Mouse (Mus musculus): ENCODE measurements around the gene Zdhhc9. TPM values are rescaled to one million over a fixed set of nuclear protein-coding genes. Genes with fewer than 3 reads are reported as not detected.
"Not testable (repeated sequence)": the region's sequence is repeated elsewhere in the genome, so short reads cannot be mapped to it uniquely, and the experiment has no call there.

Gene Zdhhc9
- polyA plus RNA-seq, 1 experiment from 2014 or later = 7.1 TPM

- H3K36me3 ChIP-seq (ENCODE audit: control insufficient read depth, insufficient read depth, low read length); H3K4me2 ChIP-seq (replicated peaks; ENCODE audit: low read depth, low read length); H3K4me3 ChIP-seq (ENCODE audit: low read depth, low read length); DNase-seq (ENCODE audit: low spot score); H3K27ac ChIP-seq (ENCODE audit: low read depth, low read length); ATAC-seq (ENCODE audit: low FRiP score); H3K27me3 ChIP-seq (ENCODE audit: control insufficient read depth, insufficient read depth, low read length); H3K9ac ChIP-seq (ENCODE audit: low read depth, low read length); H3K4me1 ChIP-seq (replicated peaks; ENCODE audit: control insufficient read depth, insufficient read depth, low read length); H3K9me3 ChIP-seq (ENCODE audit: control insufficient read depth, low read length): not testable (repeated sequence)
- WGBS = 80% methylated on average over 2 of the region's 4 CpGs
Observed at GRCm38 (mm10) chrX:48209746-48210145, 1.1 kb upstream of the Zdhhc9 start.

- peak; percentile 86 for ATAC-seq (ENCODE audit: low FRiP score)
- 13% methylated on average over 24 of the region's 36 CpGs for WGBS
- no peak overlapping the region for H3K27ac ChIP-seq (ENCODE audit: low read depth, low read length)
Observed at GRCm38 (mm10) chrX:48207761-48208487, 754 bp downstream of the Zdhhc9 start.

GRCm38 (mm10) chrX:48204469-48204868 lies 4.2 kb downstream of the Zdhhc9 start:
- Histone ChIP-seq H3K4me1 (replicated peaks; ENCODE audit: control insufficient read depth, insufficient read depth, low read length) (no peaks in the 10 kb centered on the region), H3K4me2 (replicated peaks; ENCODE audit: low read depth, low read length) (no peak overlapping the region), H3K27me3 (ENCODE audit: control insufficient read depth, insufficient read depth, low read length) (no peaks in the 10 kb centered on the region), H3K9me3 (ENCODE audit: control insufficient read depth, low read length) (no peaks in the 10 kb centered on the region), H3K4me3 (ENCODE audit: low read depth, low read length) (no peak overlapping the region), H3K27ac (ENCODE audit: low read depth, low read length) (no peak overlapping the region), H3K36me3 (ENCODE audit: control insufficient read depth, insufficient read depth, low read length) (no peaks in the 10 kb centered on the region), H3K9ac (ENCODE audit: low read depth, low read length) (no peak overlapping the region)
- ATAC-seq (ENCODE audit: low FRiP score) (no peak), DNase-seq (ENCODE audit: low spot score) (no peak)
- WGBS = 81% methylated on average over 6 of the region's 6 CpGs

More at GRCm38 (mm10) chrX:48207761-48208487, 754 bp downstream of the Zdhhc9 start:
- Histone ChIP-seq H3K4me2 (replicated peaks; ENCODE audit: low read depth, low read length) (peak overlapping the region; percentile 53), H3K27me3 (ENCODE audit: control insufficient read depth, insufficient read depth, low read length) (no peaks in the 10 kb centered on the region), H3K9me3 (ENCODE audit: control insufficient read depth, low read length) (no peaks in the 10 kb centered on the region), H3K4me1 (replicated peaks; ENCODE audit: control insufficient read depth, insufficient read depth, low read length) (no peaks in the 10 kb centered on the region), H3K9ac (ENCODE audit: low read depth, low read length) (peak overlapping the region; percentile 50), H3K36me3 (ENCODE audit: control insufficient read depth, insufficient read depth, low read length) (no peaks in the 10 kb centered on the region), H3K4me3 (ENCODE audit: low read depth, low read length) (peak overlapping the region; percentile 70)
- peak; percentile 52 for DNase-seq (ENCODE audit: low spot score)

GRCm38 (mm10) chrX:48203763-48204162 lies 4.9 kb downstream of the Zdhhc9 start:
- Histone ChIP-seq H3K4me2 (replicated peaks; ENCODE audit: low read depth, low read length) (no peak overlapping the region), H3K27ac (ENCODE audit: low read depth, low read length) (no peak overlapping the region), H3K27me3 (ENCODE audit: control insufficient read depth, insufficient read depth, low read length) (no peaks in the 10 kb centered on the region), H3K4me3 (ENCODE audit: low read depth, low read length) (no peak overlapping the region), H3K4me1 (replicated peaks; ENCODE audit: control insufficient read depth, insufficient read depth, low read length) (no peaks in the 10 kb centered on the region), H3K9ac (ENCODE audit: low read depth, low read length) (no peak overlapping the region), H3K36me3 (ENCODE audit: control insufficient read depth, insufficient read depth, low read length) (no peaks in the 10 kb centered on the region), H3K9me3 (ENCODE audit: control insufficient read depth, low read length) (no peaks in the 10 kb centered on the region)
- 86% methylated on average over 7 of the region's 7 CpGs for WGBS
- DNase-seq (ENCODE audit: low spot score) (no peak), ATAC-seq (ENCODE audit: low FRiP score) (no peak)

GRCm38 (mm10) chrX:48202995-48203394 lies 5.7 kb downstream of the Zdhhc9 start:
- ATAC-seq (ENCODE audit: low FRiP score) = no peak

GRCm38 (mm10) chrX:48202436-48202835 lies 6.2 kb downstream of the Zdhhc9 start:
- 88% methylated on average over 7 of the region's 7 CpGs for WGBS
- no peaks in the 10 kb centered on the region for H3K36me3 ChIP-seq (ENCODE audit: control insufficient read depth, insufficient read depth, low read length)
- no peak for DNase-seq (ENCODE audit: low spot score)
- no peaks in the 10 kb centered on the region for H3K27me3 ChIP-seq (ENCODE audit: control insufficient read depth, insufficient read depth, low read length)
- no peaks in the 10 kb centered on the region for H3K9me3 ChIP-seq (ENCODE audit: control insufficient read depth, low read length)
- no peak overlapping the region for H3K9ac ChIP-seq (ENCODE audit: low read depth, low read length)
- no peak overlapping the region for H3K27ac ChIP-seq (ENCODE audit: low read depth, low read length)
- no peak for ATAC-seq (ENCODE audit: low FRiP score)
- H3K4me2 ChIP-seq (replicated peaks; ENCODE audit: low read depth, low read length) = no peak overlapping the region
- no peak overlapping the region for H3K4me3 ChIP-seq (ENCODE audit: low read depth, low read length)
- no peaks in the 10 kb centered on the region for H3K4me1 ChIP-seq (replicated peaks; ENCODE audit: control insufficient read depth, insufficient read depth, low read length)

More at GRCm38 (mm10) chrX:48202995-48203394, 5.7 kb downstream of the Zdhhc9 start:
- H3K27ac ChIP-seq (ENCODE audit: low read depth, low read length) = no peak overlapping the region
- DNase-seq (ENCODE audit: low spot score) = no peak
- H3K27me3 ChIP-seq (ENCODE audit: control insufficient read depth, insufficient read depth, low read length) = no peaks in the 10 kb centered on the region
- H3K4me2 ChIP-seq (replicated peaks; ENCODE audit: low read depth, low read length) = no peak overlapping the region
- no peaks in the 10 kb centered on the region for H3K4me1 ChIP-seq (replicated peaks; ENCODE audit: control insufficient read depth, insufficient read depth, low read length)
- 73% methylated on average over 4 of the region's 4 CpGs for whole genome bisulfite sequencing
- no peaks in the 10 kb centered on the region for H3K36me3 ChIP-seq (ENCODE audit: control insufficient read depth, insufficient read depth, low read length)
- no peak overlapping the region for H3K4me3 ChIP-seq (ENCODE audit: low read depth, low read length)
- H3K9ac ChIP-seq (ENCODE audit: low read depth, low read length) = no peak overlapping the region
- no peaks in the 10 kb centered on the region for H3K9me3 ChIP-seq (ENCODE audit: control insufficient read depth, low read length)

- H3K27me3 ChIP-seq (ENCODE audit: control insufficient read depth, insufficient read depth, low read length) = no peaks in the 10 kb centered on the region
- no peak overlapping the region for H3K4me2 ChIP-seq (replicated peaks; ENCODE audit: low read depth, low read length)
- H3K9ac ChIP-seq (ENCODE audit: low read depth, low read length) = no peak overlapping the region
- ATAC-seq (ENCODE audit: low FRiP score) (no peak), DNase-seq (ENCODE audit: low spot score) (no peak)
- no peak overlapping the region for H3K4me3 ChIP-seq (ENCODE audit: low read depth, low read length)
- H3K4me1 ChIP-seq (replicated peaks; ENCODE audit: control insufficient read depth, insufficient read depth, low read length) = no peaks in the 10 kb centered on the region
- H3K36me3 ChIP-seq (ENCODE audit: control insufficient read depth, insufficient read depth, low read length) = no peaks in the 10 kb centered on the region
- H3K27ac ChIP-seq (ENCODE audit: low read depth, low read length) = no peak overlapping the region
- WGBS = 89% methylated on average over 7 of the region's 7 CpGs
- no peaks in the 10 kb centered on the region for H3K9me3 ChIP-seq (ENCODE audit: control insufficient read depth, low read length)
Observed at GRCm38 (mm10) chrX:48201973-48202372, 6.7 kb downstream of the Zdhhc9 start.

GRCm38 (mm10) chrX:48200699-48201098 lies 8.0 kb downstream of the Zdhhc9 start:
- Histone ChIP-seq H3K9me3 (ENCODE audit: control insufficient read depth, low read length) (no peaks in the 10 kb centered on the region), H3K36me3 (ENCODE audit: control insufficient read depth, insufficient read depth, low read length) (no peaks in the 10 kb centered on the region), H3K4me2 (replicated peaks; ENCODE audit: low read depth, low read length) (no peak overlapping the region), H3K4me3 (ENCODE audit: low read depth, low read length) (no peak overlapping the region), H3K27me3 (ENCODE audit: control insufficient read depth, insufficient read depth, low read length) (no peaks in the 10 kb centered on the region), H3K9ac (ENCODE audit: low read depth, low read length) (no peak overlapping the region), H3K4me1 (replicated peaks; ENCODE audit: control insufficient read depth, insufficient read depth, low read length) (no peaks in the 10 kb centered on the region), H3K27ac (ENCODE audit: low read depth, low read length) (no peak overlapping the region)
- 80% methylated on average over 3 of the region's 3 CpGs for WGBS
- ATAC-seq (ENCODE audit: low FRiP score) (no peak), DNase-seq (ENCODE audit: low spot score) (no peak)

- Histone ChIP-seq H3K9me3 (ENCODE audit: control insufficient read depth, low read length) (no peaks in the 10 kb centered on the region), H3K27me3 (ENCODE audit: control insufficient read depth, insufficient read depth, low read length) (no peaks in the 10 kb centered on the region), H3K9ac (ENCODE audit: low read depth, low read length) (no peak overlapping the region), H3K4me2 (replicated peaks; ENCODE audit: low read depth, low read length) (no peak overlapping the region), H3K4me3 (ENCODE audit: low read depth, low read length) (no peak overlapping the region), H3K36me3 (ENCODE audit: control insufficient read depth, insufficient read depth, low read length) (no peaks in the 10 kb centered on the region), H3K4me1 (replicated peaks; ENCODE audit: control insufficient read depth, insufficient read depth, low read length) (no peaks in the 10 kb centered on the region), H3K27ac (ENCODE audit: low read depth, low read length) (no peak overlapping the region)
- 86% methylated on average over 2 of the region's 2 CpGs for WGBS
- ATAC-seq (ENCODE audit: low FRiP score) = no peak
- DNase-seq (ENCODE audit: low spot score) = no peak
Observed at GRCm38 (mm10) chrX:48199026-48199425, 9.7 kb downstream of the Zdhhc9 start.

Measured in hindbrain, embryonic 11.5 days (tissue).